Mouse (Mus musculus): Measurements from ENCODE around the gene Akap5. TPM values are rescaled to one million over a fixed set of nuclear protein-coding genes. Genes with fewer than 3 reads are reported as not detected.

The Akap5 gene
- total RNA-seq, 2 experiments from 2014 or later = 0.38 TPM; not detected in 1

Other genes starting within 250 kb of the Akap5 start
- gene Esr2, start 147.6 kb upstream of the Akap5 start, total RNA-seq (2015; ENCODE audit: low replicate concordance) = not detected in 2 replicates
- not detected in 2 replicates for gene Esr2, start 147.6 kb upstream of the Akap5 start, total RNA-seq (2017; ENCODE audit: low replicate concordance)
- not detected in 2 replicates for gene Tex21, start 78.1 kb upstream of the Akap5 start, total RNA-seq (2015; ENCODE audit: low replicate concordance)
- 2.0 TPM in 1 of 2 replicates, not detected in the other for gene Tex21, start 78.1 kb upstream of the Akap5 start, total RNA-seq (2017; ENCODE audit: low replicate concordance)
- gene Mthfd1, start 69.6 kb upstream of the Akap5 start, total RNA-seq (2015; ENCODE audit: low replicate concordance) = 16.9 and 46.1 TPM in 2 replicates
- gene Mthfd1, start 69.6 kb upstream of the Akap5 start, total RNA-seq (2017; ENCODE audit: low replicate concordance) = 37.9 and 42.3 TPM in 2 replicates
- 6.1 and 19.2 TPM in 2 replicates for gene Zbtb25, start 44.7 kb downstream of the Akap5 start, total RNA-seq (2015; ENCODE audit: low replicate concordance)
- 1.3 and 4.6 TPM in 2 replicates for gene Zbtb25, start 44.7 kb downstream of the Akap5 start, total RNA-seq (2017; ENCODE audit: low replicate concordance)
- 4.6 and 4.8 TPM in 2 replicates for gene Zbtb1, start 45.4 kb downstream of the Akap5 start, total RNA-seq (2015; ENCODE audit: low replicate concordance)
- 4.0 and 5.6 TPM in 2 replicates for gene Zbtb1, start 45.4 kb downstream of the Akap5 start, total RNA-seq (2017; ENCODE audit: low replicate concordance)
- gene Hspa2, start 79.3 kb downstream of the Akap5 start, total RNA-seq (2015; ENCODE audit: low replicate concordance) = 0.42 and 4.4 TPM in 2 replicates
- gene Hspa2, start 79.3 kb downstream of the Akap5 start, total RNA-seq (2017; ENCODE audit: low replicate concordance) = 0.68 and 1.8 TPM in 2 replicates
- gene Ppp1r36, start 92.6 kb downstream of the Akap5 start, total RNA-seq (2015; ENCODE audit: low replicate concordance) = not detected in 2 replicates
- gene Ppp1r36, start 92.6 kb downstream of the Akap5 start, total RNA-seq (2017; ENCODE audit: low replicate concordance) = not detected in 2 replicates
- 6.1 TPM in 2 replicates for gene Plekhg3, start 206.0 kb downstream of the Akap5 start, total RNA-seq (2015; ENCODE audit: low replicate concordance)
- 5.0 and 7.3 TPM in 2 replicates for gene Plekhg3, start 206.0 kb downstream of the Akap5 start, total RNA-seq (2017; ENCODE audit: low replicate concordance)

All from erythroblast, adult 5-6 weeks (primary cell).